ENCODE assay signal across 16 mouse cellular contexts in the genomic region with DNA sequence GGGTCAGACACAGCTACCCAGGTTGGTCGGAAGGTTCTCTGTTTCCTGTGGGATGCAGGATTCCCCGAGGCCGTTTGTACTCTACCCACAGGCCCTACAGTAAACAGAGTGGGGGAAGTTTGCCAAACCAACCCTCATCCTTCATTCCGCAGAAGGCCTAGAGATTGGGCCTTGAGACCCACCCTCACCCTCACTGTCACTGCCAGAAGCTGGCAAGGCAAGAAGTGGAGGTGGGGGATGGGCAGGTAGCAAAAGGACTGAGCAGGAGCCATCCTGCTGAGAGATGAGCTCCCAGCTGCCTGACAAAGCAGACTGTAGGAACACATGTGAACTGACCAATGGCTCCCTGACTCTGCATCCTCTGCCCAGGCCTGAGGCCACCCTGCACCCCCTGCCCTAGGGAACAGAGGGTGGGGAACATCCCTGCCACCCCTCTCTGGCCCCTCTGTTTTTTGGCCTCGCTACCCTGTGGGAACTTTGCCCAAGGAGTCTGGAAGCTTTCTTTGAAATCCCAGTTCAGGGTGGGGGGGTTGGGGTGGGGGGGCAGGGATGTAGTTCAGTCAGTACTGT. TPM values are rescaled to one million over a fixed set of nuclear protein-coding genes. Genes with fewer than 3 reads are reported as not detected.
DNase-seq lines count a peak whose midpoint lies in the region; ATAC-seq lines count a peak whose summit lies in the region.
"Had no signal": no experiment of that assay in that cellular context is flagged by ENCODE, and none has a peak within 500 bp of the region (broad histone marks: within the 10 kb centered on the region; RNA-seq: fewer than 3 reads in every experiment).

No protein-coding gene starts in this region.

- ATAC-seq in hindbrain, embryonic 14.5 days (ENCODE audit: low FRiP score), result peak; percentile 53; the same call in 1 of the 2 replicates
- ATAC-seq in hindbrain, embryonic 11.5 days (ENCODE audit: low FRiP score), result no peak
- peak; percentile 54; the same call in 1 of the 2 replicates for ATAC-seq in neural tube, embryonic 13.5 days (ENCODE audit: low read depth)
- ATAC-seq in neural tube, embryonic 14.5 days (ENCODE audit: low read depth), result peak; percentile 42
- ATAC-seq: intestine, postnatal 0 days had no signal

- H3K4me1 ChIP-seq in hindbrain, embryonic 14.5 days (replicated peaks; ENCODE audit: control insufficient read depth, insufficient read depth, low read length), result peaks cover 7% of the 10 kb centered on the region; the same call in 1 of the 2 replicates
- H3K4me1 ChIP-seq in hindbrain, embryonic 11.5 days (replicated peaks; ENCODE audit: control insufficient read depth, insufficient read depth, low read length), result no peaks in the 10 kb centered on the region
- H3K4me1 ChIP-seq in neural tube, embryonic 13.5 days (replicated peaks), result peaks cover 19% of the 10 kb centered on the region
- H3K4me1 ChIP-seq in neural tube, embryonic 14.5 days (ENCODE audit: control insufficient read depth, insufficient read depth, low read length), result no peaks in the 10 kb centered on the region

- no peak overlapping the region for H3K27ac ChIP-seq in hindbrain, embryonic 14.5 days
- no peak overlapping the region for H3K27ac ChIP-seq in hindbrain, embryonic 11.5 days (ENCODE audit: low read depth, low read length)
- no peak overlapping the region for H3K27ac ChIP-seq in neural tube, embryonic 13.5 days (replicated peaks)
- H3K27ac ChIP-seq in neural tube, embryonic 14.5 days (ENCODE audit: low read depth, low read length), result no peak overlapping the region
- H3K27ac ChIP-seq: heart, adult 2 months; limb, embryonic 12.5 days had no signal

- peak; percentile 69 for DNase-seq in adrenal gland, postnatal 14 days
- DNase-seq in adrenal gland, postnatal 4 days (ENCODE audit: low spot score in 2 of 2), result no peak
- DNase-seq in hindbrain, embryonic 14.5 days (ENCODE audit: low spot score), result no peak
- no peak for DNase-seq in hindbrain, embryonic 11.5 days (ENCODE audit: low spot score)
- no peak for DNase-seq in neural tube, embryonic 10.5 days (ENCODE audit: extremely low spot score, low spot score)
- no peak for DNase-seq in ovary, adult 18-20 months (ENCODE audit: low spot score)
- DNase-seq: B cell, adult 2 months; cerebellum, adult 8-10 months; heart, adult 2 months; heart, postnatal 14 days had no signal

- H3K36me3 ChIP-seq in hindbrain, embryonic 14.5 days (replicated peaks; ENCODE audit: control insufficient read depth, insufficient read depth), result no peaks in the 10 kb centered on the region
- H3K36me3 ChIP-seq in hindbrain, embryonic 11.5 days (ENCODE audit: control insufficient read depth, insufficient read depth, low read length), result no peaks in the 10 kb centered on the region
- no peaks in the 10 kb centered on the region for H3K36me3 ChIP-seq in neural tube, embryonic 13.5 days
- H3K36me3 ChIP-seq in neural tube, embryonic 14.5 days (ENCODE audit: control insufficient read depth, insufficient read depth, low read length), result no peaks in the 10 kb centered on the region
- H3K36me3 ChIP-seq: G1E; limb, embryonic 12.5 days had no signal

- H3K27me3 ChIP-seq in hindbrain, embryonic 14.5 days (ENCODE audit: control insufficient read depth, insufficient read depth, low read length), result no peaks in the 10 kb centered on the region
- no peaks in the 10 kb centered on the region for H3K27me3 ChIP-seq in hindbrain, embryonic 11.5 days (ENCODE audit: control insufficient read depth, insufficient read depth, low read length)
- H3K27me3 ChIP-seq in neural tube, embryonic 13.5 days, result peaks cover 27% of the 10 kb centered on the region
- no peaks in the 10 kb centered on the region for H3K27me3 ChIP-seq in neural tube, embryonic 14.5 days (ENCODE audit: control insufficient read depth, insufficient read depth, low read length)
- H3K27me3 ChIP-seq: limb, embryonic 12.5 days had no signal

- H3K4me3 ChIP-seq in hindbrain, embryonic 14.5 days (replicated peaks; ENCODE audit: low read length), result no peak overlapping the region
- H3K4me3 ChIP-seq in hindbrain, embryonic 11.5 days (ENCODE audit: low read depth, low read length), result no peak overlapping the region
- H3K4me3 ChIP-seq in neural tube, embryonic 13.5 days, result no peak overlapping the region
- no peak overlapping the region for H3K4me3 ChIP-seq in neural tube, embryonic 14.5 days (ENCODE audit: low read depth, low read length)
- H3K4me3 ChIP-seq: heart, adult 2 months; limb, embryonic 12.5 days had no signal

- WGBS in hindbrain, embryonic 14.5 days, result 63% methylated on average over 5 of the region's 5 CpGs
- WGBS in hindbrain, embryonic 11.5 days, result 62% methylated on average over 5 of the region's 5 CpGs
- WGBS in neural tube, embryonic 13.5 days, result 66% methylated on average over 5 of the region's 5 CpGs
- 63% methylated on average over 5 of the region's 5 CpGs for WGBS in neural tube, embryonic 14.5 days

- H3K9ac ChIP-seq in hindbrain, embryonic 14.5 days, result no peak overlapping the region
- H3K9ac ChIP-seq in hindbrain, embryonic 11.5 days (ENCODE audit: low read depth, low read length), result no peak overlapping the region
- no peak overlapping the region for H3K9ac ChIP-seq in neural tube, embryonic 13.5 days
- no peak overlapping the region for H3K9ac ChIP-seq in neural tube, embryonic 14.5 days (replicated peaks; ENCODE audit: low read depth, low read length)
- H3K9ac ChIP-seq: limb, embryonic 12.5 days had no signal

- H3K9me3 ChIP-seq in hindbrain, embryonic 14.5 days (ENCODE audit: control insufficient read depth, low read length), result no peaks in the 10 kb centered on the region
- no peaks in the 10 kb centered on the region for H3K9me3 ChIP-seq in hindbrain, embryonic 11.5 days (ENCODE audit: control insufficient read depth, low read length)
- H3K9me3 ChIP-seq in neural tube, embryonic 13.5 days, result no peaks in the 10 kb centered on the region
- no peaks in the 10 kb centered on the region for H3K9me3 ChIP-seq in neural tube, embryonic 14.5 days (ENCODE audit: control insufficient read depth, low read length)
- H3K9me3 ChIP-seq: limb, embryonic 12.5 days had no signal

- no peak overlapping the region for H3K4me2 ChIP-seq in hindbrain, embryonic 14.5 days (replicated peaks)
- no peak overlapping the region for H3K4me2 ChIP-seq in hindbrain, embryonic 11.5 days (replicated peaks; ENCODE audit: low read depth, low read length)
- H3K4me2 ChIP-seq in neural tube, embryonic 13.5 days, result no peak overlapping the region
- H3K4me2 ChIP-seq in neural tube, embryonic 14.5 days (ENCODE audit: low read depth, low read length), result no peak overlapping the region
- H3K4me2 ChIP-seq: limb, embryonic 12.5 days had no signal

RNA-seq across cellular contexts. Expression of gene Inhbb, which starts 12.4 kb away (rescaled TPM):
- total RNA-seq in adrenal gland, postnatal 14 days (2021), result 2.1 and 2.2 TPM in 2 replicates
- 1 to 10 TPM; 4.2 to 5.0 TPM for total RNA-seq in adrenal gland, postnatal 4 days (2021)
- 1.8 and 2.7 TPM in 2 replicates for polyA plus RNA-seq in hindbrain, embryonic 14.5 days (2014; fragmentation: Nextera tagmentation; extraction: Ambion mirVana)
- polyA plus RNA-seq in hindbrain, embryonic 11.5 days (2014; fragmentation: Nextera tagmentation; extraction: Ambion mirVana), result 0.32 and 1.0 TPM in 2 replicates
- polyA plus RNA-seq in neural tube, embryonic 13.5 days (2015; fragmentation: Nextera tagmentation; extraction: Ambion mirVana), result 2.4 and 2.7 TPM in 2 replicates
- 2.4 and 2.7 TPM in 2 replicates for polyA plus RNA-seq in neural tube, embryonic 14.5 days (2014; fragmentation: Nextera tagmentation; extraction: Ambion mirVana)
- total RNA-seq: megakaryocyte-erythroid progenitor cell, adult 5-6 weeks had no signal
- polyA plus RNA-seq: G1E had no signal
